ENCODE assay signal across 27 mouse cellular contexts in the genomic region with DNA sequence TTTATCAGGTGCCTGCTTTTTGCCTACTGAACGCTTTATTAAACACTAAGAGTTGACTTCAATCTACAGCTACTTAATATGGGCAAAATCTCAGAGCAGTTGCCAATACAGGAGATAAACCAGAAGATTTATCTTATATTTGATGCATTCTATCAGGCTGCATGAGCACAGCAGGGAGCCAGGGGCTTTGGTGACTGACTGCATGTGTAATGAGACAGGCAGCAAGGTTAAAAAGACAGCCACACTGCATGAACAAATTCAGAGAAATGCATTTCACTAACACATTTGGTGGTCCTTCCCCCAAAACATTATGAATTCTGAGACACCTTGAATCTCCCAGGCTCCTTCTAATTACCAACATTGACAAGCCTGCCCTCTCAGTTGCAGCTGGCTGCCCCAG. TPM values are rescaled to one million over a fixed set of nuclear protein-coding genes. Genes with fewer than 3 reads are reported as not detected.
DNase-seq lines count a peak whose midpoint lies in the region; ATAC-seq and TF ChIP-seq lines count a peak whose summit lies in the region.
"Had no signal": no experiment of that assay in that cellular context is flagged by ENCODE, and none has a peak within 500 bp of the region (broad histone marks: within the 10 kb centered on the region; RNA-seq: fewer than 3 reads in every experiment).

No protein-coding gene starts in this region.

- no peak overlapping the region for H3K4me3 ChIP-seq in forebrain, embryonic 14.5 days (ENCODE audit: low read depth, low read length)
- H3K4me3 ChIP-seq in forebrain, embryonic 16.5 days (replicated peaks; ENCODE audit: low read length) = no peak overlapping the region
- H3K4me3 ChIP-seq in hindbrain, embryonic 12.5 days = no peak overlapping the region
- H3K4me3 ChIP-seq in midbrain, embryonic 11.5 days (ENCODE audit: low read depth, low read length) = no peak overlapping the region
- H3K4me3 ChIP-seq in neural tube, embryonic 14.5 days (ENCODE audit: low read depth, low read length) = no peak overlapping the region
- H3K4me3 ChIP-seq in kidney, adult 2 months (ENCODE audit: insufficient read depth, low read depth, low read length) = no peak overlapping the region
- H3K4me3 ChIP-seq: embryonic facial prominence, embryonic 13.5 days; heart, adult 2 months; heart, embryonic 15.5 days; limb, embryonic 13.5 days; liver, embryonic 13.5 days had no signal

- no peaks in the 10 kb centered on the region for H3K9me3 ChIP-seq in forebrain, embryonic 14.5 days (replicated peaks; ENCODE audit: control insufficient read depth, low read length)
- H3K9me3 ChIP-seq in forebrain, embryonic 16.5 days (ENCODE audit: control insufficient read depth, low read length) = no peaks in the 10 kb centered on the region
- no peaks in the 10 kb centered on the region for H3K9me3 ChIP-seq in hindbrain, embryonic 12.5 days (replicated peaks)
- H3K9me3 ChIP-seq in midbrain, embryonic 11.5 days (ENCODE audit: control insufficient read depth, low read length) = no peaks in the 10 kb centered on the region
- H3K9me3 ChIP-seq in neural tube, embryonic 14.5 days (ENCODE audit: control insufficient read depth, low read length) = no peaks in the 10 kb centered on the region
- H3K9me3 ChIP-seq: embryonic facial prominence, embryonic 13.5 days; heart, embryonic 15.5 days; limb, embryonic 13.5 days; liver, embryonic 13.5 days had no signal

- ATAC-seq in forebrain, embryonic 14.5 days = no peak
- no peak for ATAC-seq in forebrain, embryonic 16.5 days
- peak; percentile 73 for ATAC-seq in hindbrain, embryonic 12.5 days (ENCODE audit: low FRiP score)
- ATAC-seq in midbrain, embryonic 11.5 days (ENCODE audit: low FRiP score) = 0 out of 2 replicates have a peak, but pooled peaks have one; percentile 38
- 0 out of 2 replicates have a peak, but pooled peaks have one; percentile 54 for ATAC-seq in neural tube, embryonic 14.5 days (ENCODE audit: low read depth)
- ATAC-seq: intestine, embryonic 16.5 days had no signal

- H3K27ac ChIP-seq in forebrain, embryonic 14.5 days (ENCODE audit: low read depth, low read length) = no peak overlapping the region
- no peak overlapping the region for H3K27ac ChIP-seq in forebrain, embryonic 16.5 days (ENCODE audit: low read length)
- H3K27ac ChIP-seq in hindbrain, embryonic 12.5 days = peak overlapping the region; percentile 48
- H3K27ac ChIP-seq in midbrain, embryonic 11.5 days (ENCODE audit: low read depth, low read length) = peak overlapping the region; percentile 25; the same call in 1 of the 2 replicates
- no peak overlapping the region for H3K27ac ChIP-seq in neural tube, embryonic 14.5 days (ENCODE audit: low read depth, low read length)
- no peak overlapping the region for H3K27ac ChIP-seq in kidney, adult 2 months (ENCODE audit: insufficient read depth, low read depth, low read length)
- H3K27ac ChIP-seq: embryonic facial prominence, embryonic 13.5 days; heart, adult 2 months; heart, embryonic 15.5 days; limb, embryonic 13.5 days; liver, embryonic 13.5 days had no signal

- no peaks in the 10 kb centered on the region for H3K4me1 ChIP-seq in forebrain, embryonic 14.5 days (ENCODE audit: control insufficient read depth, insufficient read depth, low read length)
- peaks cover 3% of the 10 kb centered on the region; the same call in 1 of the 2 replicates for H3K4me1 ChIP-seq in forebrain, embryonic 16.5 days (replicated peaks; ENCODE audit: control insufficient read depth, insufficient read depth, low read length)
- H3K4me1 ChIP-seq in hindbrain, embryonic 12.5 days = peaks cover 4% of the 10 kb centered on the region; the same call in 1 of the 2 replicates
- 0 out of 2 replicates have a peak, but pooled peaks cover 4% of the 10 kb centered on the region for H3K4me1 ChIP-seq in midbrain, embryonic 11.5 days (ENCODE audit: control insufficient read depth, insufficient read depth, low read length)
- H3K4me1 ChIP-seq in neural tube, embryonic 14.5 days (ENCODE audit: control insufficient read depth, insufficient read depth, low read length) = no peaks in the 10 kb centered on the region
- no peaks in the 10 kb centered on the region for H3K4me1 ChIP-seq in kidney, adult 2 months (ENCODE audit: control insufficient read depth, insufficient read depth, low read length)
- H3K4me1 ChIP-seq: embryonic facial prominence, embryonic 13.5 days; heart, embryonic 15.5 days; limb, embryonic 13.5 days; liver, embryonic 13.5 days had no signal

- no peak overlapping the region for H3K9ac ChIP-seq in forebrain, embryonic 14.5 days (ENCODE audit: low read length)
- no peak overlapping the region for H3K9ac ChIP-seq in forebrain, embryonic 16.5 days (replicated peaks; ENCODE audit: low read depth, low read length)
- H3K9ac ChIP-seq in hindbrain, embryonic 12.5 days = no peak overlapping the region
- no peak overlapping the region for H3K9ac ChIP-seq in midbrain, embryonic 11.5 days (ENCODE audit: low read length)
- no peak overlapping the region for H3K9ac ChIP-seq in neural tube, embryonic 14.5 days (replicated peaks; ENCODE audit: low read depth, low read length)
- H3K9ac ChIP-seq: embryonic facial prominence, embryonic 13.5 days; heart, embryonic 15.5 days; limb, embryonic 13.5 days; liver, embryonic 13.5 days; lung, embryonic 14.5 days had no signal

- no peak for TF ChIP-seq POLR2A in kidney, adult 2 months (IDR thresholded peaks at IDR 0.05; ENCODE audit: low read depth, low read length)

- no peaks in the 10 kb centered on the region for H3K36me3 ChIP-seq in forebrain, embryonic 14.5 days (ENCODE audit: control insufficient read depth, insufficient read depth, low read length)
- H3K36me3 ChIP-seq in forebrain, embryonic 16.5 days (ENCODE audit: control insufficient read depth, insufficient read depth) = no peaks in the 10 kb centered on the region
- H3K36me3 ChIP-seq in hindbrain, embryonic 12.5 days = no peaks in the 10 kb centered on the region
- H3K36me3 ChIP-seq in midbrain, embryonic 11.5 days (ENCODE audit: control insufficient read depth, insufficient read depth, low read length) = no peaks in the 10 kb centered on the region
- H3K36me3 ChIP-seq in neural tube, embryonic 14.5 days (ENCODE audit: control insufficient read depth, insufficient read depth, low read length) = no peaks in the 10 kb centered on the region
- no peaks in the 10 kb centered on the region for H3K36me3 ChIP-seq in kidney, adult 2 months (ENCODE audit: control insufficient read depth, insufficient read depth, low read length)
- H3K36me3 ChIP-seq: embryonic facial prominence, embryonic 13.5 days; heart, embryonic 15.5 days; limb, embryonic 13.5 days; liver, embryonic 13.5 days had no signal

- TF ChIP-seq CTCF in kidney, adult 2 months (conservative IDR thresholded peaks at IDR 0.05; ENCODE audit: insufficient read depth, insufficient read length, low read depth, low read length) = no peak

- 64% methylated on average over 1 of the region's 1 CpGs for WGBS in forebrain, embryonic 14.5 days
- WGBS in forebrain, embryonic 16.5 days = 76% methylated on average over 1 of the region's 1 CpGs
- 83% methylated on average over 1 of the region's 1 CpGs for WGBS in hindbrain, embryonic 12.5 days
- 74% methylated on average over 1 of the region's 1 CpGs for WGBS in midbrain, embryonic 11.5 days
- WGBS in neural tube, embryonic 14.5 days = 71% methylated on average over 1 of the region's 1 CpGs
- 100% methylated on average over 1 of the region's 1 CpGs for WGBS in kidney, adult 2 months

- no peak overlapping the region for H3K4me2 ChIP-seq in forebrain, embryonic 14.5 days (ENCODE audit: low read length)
- H3K4me2 ChIP-seq in forebrain, embryonic 16.5 days (ENCODE audit: low read length) = no peak overlapping the region
- H3K4me2 ChIP-seq in hindbrain, embryonic 12.5 days (replicated peaks) = no peak overlapping the region
- no peak overlapping the region for H3K4me2 ChIP-seq in midbrain, embryonic 11.5 days
- no peak overlapping the region for H3K4me2 ChIP-seq in neural tube, embryonic 14.5 days (ENCODE audit: low read depth, low read length)
- H3K4me2 ChIP-seq: embryonic facial prominence, embryonic 13.5 days; heart, embryonic 15.5 days; limb, embryonic 13.5 days; liver, embryonic 13.5 days; lung, embryonic 14.5 days had no signal

- H3K27me3 ChIP-seq in forebrain, embryonic 14.5 days (replicated peaks; ENCODE audit: control insufficient read depth, insufficient read depth, low read length) = no peaks in the 10 kb centered on the region
- H3K27me3 ChIP-seq in forebrain, embryonic 16.5 days (replicated peaks; ENCODE audit: control insufficient read depth, insufficient read depth, low read length) = no peaks in the 10 kb centered on the region
- no peaks in the 10 kb centered on the region for H3K27me3 ChIP-seq in hindbrain, embryonic 12.5 days
- H3K27me3 ChIP-seq in midbrain, embryonic 11.5 days (ENCODE audit: control insufficient read depth, insufficient read depth, low read length) = no peaks in the 10 kb centered on the region
- H3K27me3 ChIP-seq in neural tube, embryonic 14.5 days (ENCODE audit: control insufficient read depth, insufficient read depth, low read length) = no peaks in the 10 kb centered on the region
- no peaks in the 10 kb centered on the region for H3K27me3 ChIP-seq in kidney, adult 2 months (replicated peaks; ENCODE audit: control insufficient read depth, insufficient read depth, low read length)
- H3K27me3 ChIP-seq: CH12.LX; embryonic facial prominence, embryonic 13.5 days; heart, embryonic 15.5 days; limb, embryonic 13.5 days; liver, embryonic 13.5 days had no signal

- peak; percentile 65 for DNase-seq in forebrain, embryonic 14.5 days (ENCODE audit: low spot score)
- no peak for DNase-seq in midbrain, embryonic 11.5 days (ENCODE audit: low spot score, missing footprints)
- no peak for DNase-seq in right cerebral cortex, adult 18-20 months
- DNase-seq in adrenal gland, adult 18-20 months (ENCODE audit: low spot score in 2 of 2) = no peak
- no peak for DNase-seq in kidney, adult 2 months
- DNase-seq: cerebellum, adult 8-10 months; gastrocnemius, postnatal 14 days; heart, adult 2 months; heart, postnatal 4 days; liver, embryonic 13.5 days; lung, embryonic 14.5 days; thymus, postnatal 14 days had no signal

RNA-seq across cellular contexts. Expression of a gene that starts 17.6 kb away (rescaled TPM):
- not detected in 2 replicates for polyA plus RNA-seq in forebrain, embryonic 14.5 days (2014; fragmentation: Nextera tagmentation; extraction: Ambion mirVana)
- not detected in 2 replicates for polyA plus RNA-seq in forebrain, embryonic 16.5 days (2015; fragmentation: Nextera tagmentation; extraction: Ambion mirVana)
- not detected in 2 replicates for polyA plus RNA-seq in hindbrain, embryonic 12.5 days (2016; fragmentation: Nextera tagmentation; extraction: Ambion mirVana)
- polyA plus RNA-seq in midbrain, embryonic 11.5 days (2014; fragmentation: Nextera tagmentation; extraction: Ambion mirVana) = not detected in 2 replicates
- not detected in 2 replicates for polyA plus RNA-seq in neural tube, embryonic 14.5 days (2014; fragmentation: Nextera tagmentation; extraction: Ambion mirVana)
- total RNA-seq in adrenal gland, adult 18-20 months (2021) = not detected
- 0.03 TPM in 1 of 2 replicates, not detected in the other for polyA plus RNA-seq in kidney, adult 2 months (2012; rRNA removed)
- total RNA-seq: adrenal gland, postnatal 4 days; CH12.LX; gastrocnemius, postnatal 14 days; heart, adult 2 months; heart, postnatal 4 days; layer of hippocampus, postnatal 14 days; left cerebral cortex, postnatal 10 days; MEL had no signal
- polyA plus RNA-seq: cortical plate, adult 2 months; embryonic facial prominence, embryonic 13.5 days; heart, adult 2 months; heart, embryonic 15.5 days; intestine, embryonic 16.5 days; kidney, embryonic 16.5 days; limb, embryonic 13.5 days; liver, embryonic 13.5 days; lung, embryonic 14.5 days; small intestine, adult 2 months had no signal

Comparison
In these comparisons a context has a peak if more than half of its experiments do, and no peak if none do; other contexts are left out.
1. ATAC-seq: peak in hindbrain, embryonic 12.5 days (single experiment), midbrain, embryonic 11.5 days (single experiment) and neural tube, embryonic 14.5 days (single experiment); none in forebrain, embryonic 14.5 days (single experiment) and forebrain, embryonic 16.5 days (single experiment).
2. H3K27ac ChIP-seq: peak in hindbrain, embryonic 12.5 days (single experiment) and midbrain, embryonic 11.5 days (single experiment); none in forebrain, embryonic 14.5 days (single experiment), forebrain, embryonic 16.5 days (single experiment), neural tube, embryonic 14.5 days (single experiment) and kidney, adult 2 months (single experiment).